Mouse (Mus musculus) heart, postnatal 14 days (tissue): Measurements from ENCODE around the gene Tbc1d4. TPM values are rescaled to one million over a fixed set of nuclear protein-coding genes. Genes with fewer than 3 reads are reported as not detected.
A peak's percentile ranks its signal among the peaks of the same experiment; 100 is the strongest.

ENCODE experiments used
- DNase-seq, 2 experiments: peaks; one replicate each; pipeline ENCODE4 v3.0.0; 2021 to 2022
- intact Hi-C: fragments of 180-260 bp; cut with DNase I; formaldehyde crosslinking; loops from one replicate; pipeline ENCODE4 v1.15.1; 2025
- total RNA-seq, 2 experiments: library from RNA; stranded (reverse); gene quantifications; 2 replicates each; pipeline ENCODE4 v1.2.3; 2021

Gene Tbc1d4
- total RNA-seq, 2 experiments from 2014 or later = 43.4 to 47.7 TPM

DNA sequence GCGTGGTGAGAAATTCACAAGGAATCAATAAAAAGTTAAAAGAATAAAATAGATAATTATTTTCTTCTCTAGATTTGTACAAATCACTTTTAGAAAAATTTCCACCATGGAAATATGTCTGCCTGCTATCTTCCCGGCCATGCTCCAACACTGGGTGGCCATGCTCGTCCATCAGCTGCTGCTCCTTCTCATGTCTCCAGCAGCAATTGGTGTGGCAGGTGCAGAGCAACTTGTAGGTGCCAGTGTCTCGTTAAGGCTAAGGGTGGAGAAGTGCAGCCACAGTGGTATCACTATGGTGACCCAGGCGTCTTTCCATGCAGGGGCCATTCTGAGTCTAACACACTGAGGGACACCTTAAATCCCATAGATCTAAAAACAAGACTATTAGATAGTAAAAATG is 67.8 kb downstream of the Tbc1d4 start:
- DNase-seq = no peak
- intact Hi-C loops = no loop called here

- intact Hi-C loops = no loop called here
- no peak for DNase-seq
Observed at GRCm38 (mm10) chr14:101540466-101540865, 68.5 kb downstream of the Tbc1d4 start.

DNA sequence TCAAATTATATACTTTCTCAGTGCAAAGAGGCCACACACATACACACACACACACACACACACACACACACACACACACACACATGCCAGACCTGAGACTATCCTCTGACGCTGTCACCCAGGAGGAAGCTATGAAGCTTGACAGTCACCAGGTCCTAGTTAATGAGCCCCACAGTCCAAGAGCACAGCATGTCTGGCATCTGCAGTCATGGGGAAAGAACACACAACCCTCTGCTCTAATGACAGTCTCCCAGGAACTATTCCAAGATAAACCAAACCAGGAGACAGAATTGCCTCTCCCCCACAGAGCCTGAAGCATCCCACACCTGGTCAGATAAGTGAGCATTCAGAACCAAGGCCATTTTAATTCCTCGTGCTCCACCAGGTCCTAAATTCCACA is 71.1 kb downstream of the Tbc1d4 start:
- no peak for DNase-seq
- intact Hi-C loops = no loop called here

DNA sequence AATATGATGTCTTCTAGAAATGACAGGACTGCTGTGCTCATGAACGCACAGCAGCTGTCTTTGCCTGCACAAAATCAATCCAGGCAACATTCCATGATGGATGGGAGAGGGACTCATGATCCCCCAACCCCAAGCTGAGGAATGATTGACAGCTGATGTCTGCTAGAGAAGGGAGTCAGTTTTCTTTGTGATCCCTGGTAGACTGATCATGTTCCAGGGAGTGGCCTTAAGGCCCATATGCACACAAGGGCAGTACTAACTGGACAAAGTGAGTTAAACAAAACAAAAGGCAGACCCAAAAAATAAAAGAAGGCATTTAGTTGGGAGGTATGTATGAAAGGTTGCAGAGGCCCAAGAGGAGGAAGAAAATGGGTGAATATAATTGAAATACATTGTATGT is 71.6 kb downstream of the Tbc1d4 start:
- no peak for DNase-seq
- intact Hi-C loops = no loop called here

DNA sequence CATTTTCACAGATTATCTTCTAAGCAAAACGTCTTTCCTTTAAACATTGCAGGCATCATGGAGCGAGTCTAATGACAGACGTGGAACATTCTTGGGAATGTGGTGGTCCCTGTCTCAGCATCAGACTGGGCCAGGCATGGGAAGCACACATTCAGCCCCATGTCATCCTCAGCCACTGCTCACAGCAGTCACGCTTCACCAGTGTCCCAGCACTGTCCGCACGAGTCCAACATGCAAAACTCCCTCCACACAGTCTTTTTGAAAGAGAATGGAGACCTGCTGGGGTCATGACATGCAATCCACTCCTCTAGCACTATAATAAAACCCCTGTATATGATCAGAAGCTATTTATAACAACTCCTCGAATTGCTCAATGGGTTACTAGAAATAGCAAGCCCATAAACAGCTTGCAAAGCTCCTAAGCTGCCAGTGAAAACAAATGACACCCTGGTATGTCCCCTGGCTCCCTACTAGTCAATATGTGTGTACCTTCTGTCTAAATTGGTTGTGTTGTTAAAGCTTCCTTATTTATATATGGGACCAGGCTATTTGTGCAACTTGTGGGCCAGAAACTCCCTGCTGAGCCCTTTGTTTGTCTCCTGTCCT is 76.8 kb downstream of the Tbc1d4 start:
- intact Hi-C loops = no loop called here
- no peak for DNase-seq

DNA sequence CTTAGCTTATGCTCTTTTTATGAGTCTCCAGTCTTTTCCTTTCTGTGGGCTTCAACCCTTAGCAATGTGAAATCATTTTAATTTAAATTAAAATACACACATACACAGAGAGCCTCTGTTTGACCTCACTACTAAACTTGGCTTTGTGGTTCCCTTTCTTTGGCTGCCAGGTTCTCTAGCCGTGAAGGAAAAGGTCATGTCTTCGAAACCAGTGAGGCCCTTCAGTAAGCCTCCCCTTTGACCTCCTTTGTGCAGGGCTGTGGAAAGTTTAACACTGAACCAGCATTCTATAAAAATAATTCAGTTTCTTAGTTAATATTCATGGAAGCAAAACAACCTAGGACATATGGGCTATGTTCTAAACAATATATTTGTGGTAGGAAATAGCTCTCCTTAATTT is 78.5 kb downstream of the Tbc1d4 start:
- no peak for DNase-seq
- intact Hi-C loops = no loop called here

DNA sequence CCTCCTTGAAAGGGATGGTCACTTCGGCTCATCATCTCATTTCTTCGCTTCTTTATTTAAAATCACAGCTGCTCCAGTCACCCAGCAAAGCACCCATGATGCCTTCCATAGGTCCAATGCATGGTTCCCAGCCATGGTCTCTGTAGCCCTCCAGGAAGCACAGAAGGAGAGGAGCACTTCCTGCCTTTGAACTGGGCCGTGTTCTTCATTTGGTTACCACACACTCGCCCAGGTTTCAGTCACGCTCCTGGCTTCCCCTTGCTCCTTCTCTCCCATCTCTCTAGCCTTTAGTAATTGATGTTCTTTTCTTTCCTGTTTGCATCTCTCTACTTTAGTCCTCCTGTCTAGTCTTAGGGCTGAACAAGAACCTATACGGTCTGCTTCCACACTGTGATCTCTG is 79.8 kb downstream of the Tbc1d4 start:
- intact Hi-C loops = loop anchor here (5.0 kb wide), 1 partner anchor 43 kb away; no protein-coding TSS in a partner anchor

DNA sequence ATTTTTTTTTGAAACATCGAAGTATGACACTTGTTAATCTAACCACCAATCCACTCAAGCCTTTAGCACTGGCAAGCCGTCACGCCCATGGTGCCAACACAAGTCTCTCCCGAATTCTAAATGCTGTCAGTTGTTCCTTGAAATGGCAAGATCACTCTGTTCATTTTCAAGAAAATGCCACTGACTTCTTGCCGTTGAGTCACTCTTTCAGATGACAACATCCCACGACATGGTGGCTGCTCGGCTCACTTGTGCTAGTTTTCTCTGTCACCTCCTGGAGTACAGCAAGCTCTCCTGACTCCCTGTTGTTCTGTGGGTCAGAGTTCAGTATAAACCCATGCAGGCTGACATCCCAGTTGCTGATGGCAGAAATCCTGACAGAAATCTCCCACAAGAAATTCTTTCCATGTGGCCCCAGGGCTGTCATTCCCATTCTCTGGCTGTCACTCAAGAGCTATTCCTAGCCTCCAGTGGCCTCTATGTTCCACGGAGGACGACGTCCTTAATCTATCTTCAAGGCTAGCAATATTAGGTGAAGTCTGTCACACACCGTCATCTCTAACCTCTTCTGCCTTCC is 81.5 kb downstream of the Tbc1d4 start:
- intact Hi-C loops = loop anchor here (5.0 kb wide), 1 partner anchor 45 kb away; no protein-coding TSS in a partner anchor
- DNase-seq = no peak

More for the DNA sequence above, 79.8 kb downstream of the Tbc1d4 start:
- DNase-seq = no peak

DNA sequence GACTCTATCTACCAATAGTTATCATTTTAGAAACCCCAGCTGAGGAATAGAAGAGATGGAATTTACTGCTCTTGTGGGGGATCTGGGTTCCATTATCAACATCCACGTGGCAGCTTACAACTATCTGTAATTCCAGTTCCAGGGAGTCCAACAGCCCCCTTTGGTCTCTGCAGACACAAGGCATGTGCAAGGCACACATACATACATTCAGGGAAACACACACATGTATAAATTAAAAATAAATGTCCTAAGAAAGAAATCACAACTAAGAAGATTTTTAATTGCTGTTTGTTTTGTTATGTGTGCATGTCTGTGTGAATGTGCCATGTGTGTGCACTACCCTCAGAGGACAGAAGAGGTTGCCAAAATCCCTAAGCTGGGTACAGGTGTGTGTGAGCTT is 82.5 kb downstream of the Tbc1d4 start:
- no peak for DNase-seq
- intact Hi-C loops = loop anchor here (5.0 kb wide), 1 partner anchor 46 kb away; no protein-coding TSS in a partner anchor

- no peak for DNase-seq
- intact Hi-C loops = no loop called here
Observed at GRCm38 (mm10) chr14:101519964-101520363, 89.0 kb downstream of the Tbc1d4 start.

DNA sequence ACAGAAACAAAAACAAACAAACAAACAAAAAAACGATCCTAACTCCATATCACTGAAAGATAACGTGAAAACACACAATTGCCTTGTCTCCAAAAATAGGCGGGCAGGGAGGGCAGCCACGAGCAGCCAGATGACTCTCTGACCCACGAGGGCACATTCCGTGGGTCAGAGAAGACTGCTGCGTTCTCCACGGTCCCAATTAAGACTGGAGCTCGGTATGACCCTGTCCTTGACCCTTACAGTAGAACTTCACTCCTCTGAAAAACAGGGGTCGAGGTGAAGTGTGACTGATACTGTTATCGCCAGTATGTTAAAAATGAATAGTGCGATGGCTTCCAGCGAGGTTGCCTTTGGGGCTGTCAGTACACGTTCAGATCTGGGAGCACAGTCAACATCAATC is 90.7 kb downstream of the Tbc1d4 start:
- intact Hi-C loops = no loop called here
- no peak for DNase-seq

GRCm38 (mm10) chr14:101517801-101518200 is 91.2 kb downstream of the Tbc1d4 start:
- intact Hi-C loops = loop anchor here (1.0 to 2.0 kb wide), 2 partner anchors 90 to 135 kb away; partner anchors contain the start of gene Uchl3
- DNase-seq = no peak

GRCm38 (mm10) chr14:101517341-101517740 is 91.7 kb downstream of the Tbc1d4 start:
- intact Hi-C loops = loop anchor here (1.0 to 2.0 kb wide), 2 partner anchors 91 to 135 kb away; partner anchors contain the start of gene Uchl3

GRCm38 (mm10) chr14:101516864-101517263 is 92.1 kb downstream of the Tbc1d4 start:
- DNase-seq = no peak
- intact Hi-C loops = loop anchor here (1.0 to 2.0 kb wide), 2 partner anchors 91 to 136 kb away; partner anchors contain the start of gene Uchl3

More at GRCm38 (mm10) chr14:101517341-101517740, 91.7 kb downstream of the Tbc1d4 start:
- peak in 1 of 2 experiments; percentile 40 for DNase-seq

DNA sequence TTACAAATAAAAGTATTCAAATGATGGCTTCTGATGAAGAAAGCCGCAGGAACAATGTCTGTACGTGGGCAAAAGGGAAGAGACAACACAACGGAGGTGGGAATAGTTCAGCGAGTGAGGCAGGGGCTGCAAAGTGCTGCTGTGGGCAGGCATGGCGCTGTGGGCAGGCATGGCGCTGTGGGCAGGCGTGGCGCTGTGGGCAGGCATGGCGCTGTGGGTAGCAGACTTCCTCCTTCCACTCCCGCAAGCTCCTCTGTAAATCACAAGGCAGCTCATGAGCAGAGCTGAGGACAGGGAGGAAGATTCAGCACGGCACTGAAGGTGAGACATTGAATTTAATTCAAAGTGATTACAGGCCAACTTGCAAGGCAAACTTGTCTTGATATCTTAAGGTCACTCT is 93.0 kb downstream of the Tbc1d4 start:
- DNase-seq = no peak
- intact Hi-C loops = loop anchor here (2.0 kb wide), 1 partner anchor 137 kb away; the partner anchor contains the start of gene Uchl3

DNA sequence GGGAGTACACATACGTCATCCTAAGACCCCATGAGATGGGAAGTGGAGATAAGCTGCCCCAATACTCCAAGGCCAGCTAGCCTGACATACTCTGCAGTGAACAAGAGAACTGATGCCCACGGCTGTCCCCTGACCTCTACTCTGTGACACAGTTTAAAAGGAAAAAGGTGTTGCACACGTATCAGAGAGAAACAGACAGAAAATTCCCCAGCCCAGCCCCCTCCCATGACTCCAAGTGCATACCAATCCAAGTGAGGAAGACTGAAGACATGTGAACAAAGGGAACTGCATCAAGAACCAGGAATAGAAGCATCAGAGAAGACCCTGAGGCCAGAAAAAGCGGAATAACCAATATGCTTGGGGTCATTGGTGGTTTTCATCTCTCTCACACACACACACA is 93.7 kb downstream of the Tbc1d4 start:
- intact Hi-C loops = no loop called here
- DNase-seq = no peak

DNA sequence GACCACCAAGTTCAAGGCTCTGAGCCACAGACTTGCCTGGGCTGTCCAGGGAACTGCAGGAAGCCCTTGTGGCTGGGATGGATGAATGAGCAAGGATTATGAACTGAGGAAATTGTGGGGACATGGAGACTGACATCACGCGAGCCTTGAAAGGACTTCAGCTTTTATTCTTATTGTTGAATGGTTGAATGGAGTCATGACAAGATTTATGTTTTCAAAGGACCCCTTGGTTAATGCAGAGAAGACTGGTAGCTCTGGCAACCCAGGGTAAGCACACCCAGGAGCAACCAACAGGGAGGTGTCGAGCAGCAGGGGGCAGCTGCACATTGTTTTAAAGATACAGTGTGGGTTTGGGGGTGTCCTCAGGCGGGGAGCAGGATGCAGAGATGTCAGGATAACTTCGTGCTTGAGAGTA is 94.4 kb downstream of the Tbc1d4 start:
- DNase-seq = no peak
- intact Hi-C loops = no loop called here

GRCm38 (mm10) chr14:101513163-101513562 is 95.8 kb downstream of the Tbc1d4 start:
- no peak for DNase-seq
- intact Hi-C loops = no loop called here

DNA sequence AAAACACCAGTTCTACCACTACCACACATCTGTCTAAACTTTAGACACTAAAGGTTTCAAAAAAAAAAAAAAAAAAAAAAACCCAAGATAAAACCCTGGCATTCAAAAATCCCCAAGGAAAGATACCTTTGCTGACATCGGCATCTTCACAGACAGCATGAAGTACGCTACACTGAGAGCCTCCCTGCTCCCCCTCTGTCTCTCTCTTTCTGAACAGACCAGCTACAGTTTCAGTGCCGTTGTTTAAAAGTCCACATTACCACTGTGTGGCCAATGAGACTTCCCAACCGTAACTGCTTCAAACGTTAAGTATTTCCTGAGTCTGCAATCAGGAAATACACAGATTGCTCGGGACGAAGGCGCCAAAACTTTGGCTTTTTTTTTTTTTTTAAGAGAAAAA is 97.6 kb downstream of the Tbc1d4 start:
- DNase-seq = no peak
- intact Hi-C loops = no loop called here

DNA sequence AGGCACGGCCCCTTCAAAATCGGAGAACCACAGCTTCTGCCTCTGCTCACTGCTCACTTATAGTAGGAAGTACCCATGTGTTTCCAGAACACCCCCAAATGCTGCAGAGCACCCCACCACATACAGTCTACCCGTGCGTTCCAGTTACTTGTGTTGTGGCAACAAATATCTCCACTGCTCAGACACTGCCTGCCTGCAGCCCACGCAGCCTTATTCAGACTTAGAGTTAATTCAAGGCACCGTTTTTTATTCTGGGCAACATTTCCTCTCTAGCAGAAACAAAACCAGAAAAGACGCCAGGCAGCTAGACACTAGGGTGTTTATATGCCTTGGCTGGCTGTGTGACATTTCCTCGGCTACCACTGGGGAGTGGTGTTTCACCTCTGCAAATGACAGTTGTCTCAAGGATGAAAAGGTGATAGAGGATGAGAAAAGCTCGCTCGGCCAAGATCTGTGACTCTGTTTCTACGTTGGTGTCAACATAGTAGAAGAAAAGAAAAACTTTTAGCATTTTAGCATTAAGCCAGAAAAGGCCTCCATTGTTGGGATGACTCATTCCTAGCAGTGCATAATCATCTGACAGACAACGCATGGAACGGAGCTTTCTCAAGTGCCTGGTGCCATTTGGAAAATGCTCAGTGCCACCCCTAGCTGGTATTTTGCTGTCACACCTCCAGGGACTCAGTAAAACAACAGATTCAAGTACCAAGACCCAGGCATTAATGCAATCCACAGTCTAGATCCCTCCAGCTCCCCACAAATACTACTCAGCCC is 98.3 kb downstream of the Tbc1d4 start:
- no peak for DNase-seq
- intact Hi-C loops = no loop called here

DNA sequence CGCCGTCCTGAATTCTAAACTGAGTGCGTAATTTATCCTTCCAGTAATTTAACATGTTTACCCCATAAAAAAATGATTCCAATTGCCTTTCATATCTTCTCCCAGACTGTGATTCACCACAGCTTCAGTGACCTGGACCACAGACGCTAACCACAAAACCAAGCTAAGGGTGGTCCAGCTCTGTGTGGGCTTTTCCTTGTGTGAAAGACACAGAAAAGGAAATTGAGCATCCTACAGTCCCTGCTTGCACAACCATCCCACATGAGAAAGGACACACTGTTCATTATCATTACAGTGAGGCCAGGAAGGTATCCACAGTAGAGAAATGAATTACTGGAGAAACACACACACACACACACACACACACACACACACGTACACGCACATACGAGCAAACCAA is 99.2 kb downstream of the Tbc1d4 start:
- no peak for DNase-seq
- intact Hi-C loops = no loop called here
